Mouse (Mus musculus): ENCODE measurements around the gene Gm28035. TPM values are rescaled to one million over a fixed set of nuclear protein-coding genes. Genes with fewer than 3 reads are reported as not detected.

Gm28035 gene
- 0.09 and 0.16 TPM in 2 replicates for polyA plus RNA-seq (2015; fragmentation: Nextera tagmentation; extraction: Ambion mirVana)

GRCm38 (mm10) chr2:30240267-30240666 is at the start of gene Gm28035:
TSS of gene Gm28035 (plus strand) at chr2:30240567.
- H3K4me1 ChIP-seq = peaks cover 41% of the 10 kb centered on the region
- peak within 1 kb of the TSS; percentile 66; the same call in 1 of the 2 replicates for H3K4me2 ChIP-seq (replicated peaks)
- H3K27ac ChIP-seq (replicated peaks) = 0 out of 2 replicates have a peak within 1 kb of the TSS, but pooled peaks have one; percentile 23
- ATAC-seq (ENCODE audit: insufficient number of reproducible peaks, low FRiP score, low TSS enrichment, low read depth) = no peak
- 85% methylated on average over 2 of the region's 2 CpGs for WGBS
- H3K9ac ChIP-seq = no peak within 1 kb of the TSS
- peaks cover 46% of the 10 kb centered on the region for H3K36me3 ChIP-seq
- no peaks in the 10 kb centered on the region for H3K9me3 ChIP-seq (replicated peaks)
- H3K27me3 ChIP-seq = no peaks in the 10 kb centered on the region
- H3K4me3 ChIP-seq (replicated peaks) = no peak within 1 kb of the TSS

GRCm38 (mm10) chr2:30191790-30192580 is 48.4 kb upstream of the Gm28035 start:
- Histone ChIP-seq H3K4me3 (replicated peaks) (no peak overlapping the region), H3K27me3 (no peaks in the 10 kb centered on the region), H3K4me2 (replicated peaks) (no peak overlapping the region), H3K27ac (replicated peaks) (no peak overlapping the region), H3K36me3 (0 out of 2 replicates have a peak, but pooled peaks cover 4% of the 10 kb centered on the region), H3K9me3 (replicated peaks) (no peaks in the 10 kb centered on the region), H3K9ac (no peak overlapping the region), H3K4me1 (peaks cover 5% of the 10 kb centered on the region; the same call in 1 of the 2 replicates)
- WGBS = 73% methylated on average over 12 of the region's 12 CpGs
- ATAC-seq (ENCODE audit: insufficient number of reproducible peaks, low FRiP score, low TSS enrichment, low read depth) = 0 out of 2 replicates have a peak, but pooled peaks have one; percentile 15

- Histone ChIP-seq H3K27ac (replicated peaks) (no peak overlapping the region), H3K9ac (no peak overlapping the region), H3K36me3 (0 out of 2 replicates have a peak, but pooled peaks cover 4% of the 10 kb centered on the region), H3K4me2 (replicated peaks) (no peak overlapping the region), H3K4me1 (peaks cover 5% of the 10 kb centered on the region; the same call in 1 of the 2 replicates), H3K9me3 (replicated peaks) (no peaks in the 10 kb centered on the region), H3K27me3 (no peaks in the 10 kb centered on the region), H3K4me3 (replicated peaks) (no peak overlapping the region)
- 77% methylated on average over 3 of the region's 3 CpGs for WGBS
- no peak for ATAC-seq (ENCODE audit: insufficient number of reproducible peaks, low FRiP score, low TSS enrichment, low read depth)
Measured at GRCm38 (mm10) chr2:30194656-30195055, 45.7 kb upstream of the Gm28035 start.

- no peaks in the 10 kb centered on the region for H3K36me3 ChIP-seq
- H3K4me1 ChIP-seq = no peaks in the 10 kb centered on the region
- H3K4me2 ChIP-seq (replicated peaks) = no peak overlapping the region
- no peak for ATAC-seq (ENCODE audit: insufficient number of reproducible peaks, low FRiP score, low TSS enrichment, low read depth)
- H3K27me3 ChIP-seq = no peaks in the 10 kb centered on the region
- no peaks in the 10 kb centered on the region for H3K9me3 ChIP-seq (replicated peaks)
- WGBS = 64% methylated on average over 4 of the region's 4 CpGs
- H3K9ac ChIP-seq = no peak overlapping the region
- no peak overlapping the region for H3K4me3 ChIP-seq (replicated peaks)
- H3K27ac ChIP-seq (replicated peaks) = no peak overlapping the region
Measured at GRCm38 (mm10) chr2:30198021-30198420, 42.3 kb upstream of the Gm28035 start.

- H3K4me1 ChIP-seq = peaks cover 7% of the 10 kb centered on the region
- H3K36me3 ChIP-seq = no peaks in the 10 kb centered on the region
- H3K9ac ChIP-seq = no peak overlapping the region
- H3K4me2 ChIP-seq (replicated peaks) = no peak overlapping the region
- no peak for ATAC-seq (ENCODE audit: insufficient number of reproducible peaks, low FRiP score, low TSS enrichment, low read depth)
- no peaks in the 10 kb centered on the region for H3K27me3 ChIP-seq
- no peak overlapping the region for H3K27ac ChIP-seq (replicated peaks)
- WGBS = 54% methylated on average over 1 of the region's 1 CpGs
- H3K9me3 ChIP-seq (replicated peaks) = no peaks in the 10 kb centered on the region
- no peak overlapping the region for H3K4me3 ChIP-seq (replicated peaks)
Measured at GRCm38 (mm10) chr2:30199984-30200383, 40.4 kb upstream of the Gm28035 start.

- Histone ChIP-seq H3K9me3 (replicated peaks) (no peaks in the 10 kb centered on the region), H3K27ac (replicated peaks) (peak overlapping the region; percentile 14; the same call in 1 of the 2 replicates), H3K4me1 (peaks cover 8% of the 10 kb centered on the region), H3K9ac (no peak overlapping the region), H3K4me3 (replicated peaks) (no peak overlapping the region), H3K27me3 (no peaks in the 10 kb centered on the region), H3K36me3 (no peaks in the 10 kb centered on the region), H3K4me2 (replicated peaks) (no peak overlapping the region)
- ATAC-seq (ENCODE audit: insufficient number of reproducible peaks, low FRiP score, low TSS enrichment, low read depth) = no peak
- WGBS = 77% methylated on average over 5 of the region's 5 CpGs
Measured at GRCm38 (mm10) chr2:30200388-30200925, 39.9 kb upstream of the Gm28035 start.

GRCm38 (mm10) chr2:30203439-30203838 is 36.9 kb upstream of the Gm28035 start:
- WGBS = 77% methylated on average over 7 of the region's 7 CpGs
- ATAC-seq (ENCODE audit: insufficient number of reproducible peaks, low FRiP score, low TSS enrichment, low read depth) = no peak
- peaks cover 14% of the 10 kb centered on the region for H3K4me1 ChIP-seq
- no peak overlapping the region for H3K4me2 ChIP-seq (replicated peaks)
- no peak overlapping the region for H3K9ac ChIP-seq
- H3K4me3 ChIP-seq (replicated peaks) = no peak overlapping the region
- no peaks in the 10 kb centered on the region for H3K36me3 ChIP-seq
- no peak overlapping the region; the same call in 1 of the 2 replicates for H3K27ac ChIP-seq (replicated peaks)
- no peaks in the 10 kb centered on the region for H3K27me3 ChIP-seq
- no peaks in the 10 kb centered on the region for H3K9me3 ChIP-seq (replicated peaks)

GRCm38 (mm10) chr2:30205255-30205628 is 35.1 kb upstream of the Gm28035 start:
- H3K36me3 ChIP-seq = no peaks in the 10 kb centered on the region
- H3K4me3 ChIP-seq (replicated peaks) = peak overlapping the region; percentile 67
- H3K9me3 ChIP-seq (replicated peaks) = no peaks in the 10 kb centered on the region
- H3K27ac ChIP-seq (replicated peaks) = peak overlapping the region; percentile 87
- peak; percentile 60 for ATAC-seq (ENCODE audit: insufficient number of reproducible peaks, low FRiP score, low TSS enrichment, low read depth)
- H3K4me2 ChIP-seq (replicated peaks) = peak overlapping the region; percentile 85
- peak overlapping the region; percentile 31 for H3K9ac ChIP-seq
- H3K4me1 ChIP-seq = peaks cover 14% of the 10 kb centered on the region
- H3K27me3 ChIP-seq = no peaks in the 10 kb centered on the region
- under 1% methylated on average over 13 of the region's 13 CpGs for WGBS

- Histone ChIP-seq H3K9me3 (replicated peaks) (no peaks in the 10 kb centered on the region), H3K4me1 (peaks cover 14% of the 10 kb centered on the region), H3K27me3 (no peaks in the 10 kb centered on the region), H3K4me2 (replicated peaks) (peak within 1 kb of the TSS; percentile 85), H3K4me3 (replicated peaks) (peak within 1 kb of the TSS; percentile 67), H3K9ac (peak within 1 kb of the TSS; percentile 31), H3K36me3 (no peaks in the 10 kb centered on the region), H3K27ac (replicated peaks) (peak within 1 kb of the TSS; percentile 87)
- under 1% methylated on average over 44 of the region's 44 CpGs for WGBS
- peak; percentile 93 for ATAC-seq (ENCODE audit: insufficient number of reproducible peaks, low FRiP score, low TSS enrichment, low read depth)
Measured at GRCm38 (mm10) chr2:30205629-30206357, 34.6 kb upstream of the Gm28035 start, which contains the start of gene Kyat1. TSS of gene Kyat1 (minus strand) at chr2:30205847.

GRCm38 (mm10) chr2:30207401-30207800 is 33.0 kb upstream of the Gm28035 start:
- WGBS = 75% methylated on average over 4 of the region's 4 CpGs
- no peak for ATAC-seq (ENCODE audit: insufficient number of reproducible peaks, low FRiP score, low TSS enrichment, low read depth)

GRCm38 (mm10) chr2:30207886-30208285 is 32.5 kb upstream of the Gm28035 start:
- Histone ChIP-seq H3K9me3 (replicated peaks) (no peaks in the 10 kb centered on the region), H3K9ac (no peak overlapping the region), H3K4me1 (peaks cover 14% of the 10 kb centered on the region), H3K4me2 (replicated peaks) (no peak overlapping the region), H3K4me3 (replicated peaks) (no peak overlapping the region), H3K27ac (replicated peaks) (no peak overlapping the region), H3K27me3 (no peaks in the 10 kb centered on the region), H3K36me3 (no peaks in the 10 kb centered on the region)
- no peak for ATAC-seq (ENCODE audit: insufficient number of reproducible peaks, low FRiP score, low TSS enrichment, low read depth)
- 68% methylated on average over 5 of the region's 5 CpGs for WGBS

More at GRCm38 (mm10) chr2:30207401-30207800, 33.0 kb upstream of the Gm28035 start:
- Histone ChIP-seq H3K36me3 (no peaks in the 10 kb centered on the region), H3K27me3 (no peaks in the 10 kb centered on the region), H3K9ac (no peak overlapping the region), H3K9me3 (replicated peaks) (no peaks in the 10 kb centered on the region), H3K4me3 (replicated peaks) (no peak overlapping the region), H3K4me1 (peaks cover 14% of the 10 kb centered on the region), H3K27ac (replicated peaks) (no peak overlapping the region), H3K4me2 (replicated peaks) (no peak overlapping the region)

All from embryonic facial prominence, embryonic 15.5 days (tissue).